Mouse (Mus musculus) stomach, embryonic 16.5 days (tissue): ENCODE data around the gene Tmod1. TPM values are rescaled to one million over a fixed set of nuclear protein-coding genes. Genes with fewer than 3 reads are reported as not detected.

ENCODE experiments used
- ATAC-seq: fragments of 200-750 bp; cut with Nextera tagmentation; 2 replicates; pipeline ENCODE4 v1.8.0; 2017; ENCODE audit warnings: moderate number of reproducible peaks, moderate TSS enrichment; ENCODE audit not compliant: insufficient read depth, low FRiP score
- H3K27ac ChIP-seq: fragments of 300-500 bp; sonication (generic); 2 replicates; pipeline ENCODE4 v1.5.1; 2014; ENCODE audit warnings: low read length
- H3K27me3 ChIP-seq: fragments of 300-500 bp; sonication (generic); 2 replicates; pipeline ENCODE4 v1.6.1; 2014; ENCODE audit warnings: low read length, control low read depth, mixed read lengths; ENCODE audit not compliant: control insufficient read depth, insufficient read depth
- H3K36me3 ChIP-seq: fragments of 300-500 bp; sonication (generic); 2 replicates; pipeline ENCODE4 v1.6.1; 2014; ENCODE audit warnings: low read length; ENCODE audit not compliant: control insufficient read depth, insufficient read depth
- H3K4me1 ChIP-seq: fragments of 300-500 bp; sonication (generic); 2 replicates; pipeline ENCODE4 v1.6.1; 2014; ENCODE audit warnings: low read length, control low read depth, mixed read lengths; ENCODE audit not compliant: control insufficient read depth, insufficient read depth
- H3K4me2 ChIP-seq: fragments of 300-500 bp; sonication (generic); 2 replicates; pipeline ENCODE4 v1.6.1; 2014; ENCODE audit warnings: low read depth, low read length, mixed read lengths
- H3K4me3 ChIP-seq: fragments of 300-500 bp; sonication (generic); replicated peaks from 2 replicates; pipeline ENCODE4 v1.5.1; 2014; ENCODE audit warnings: mild to moderate bottlenecking, low read length
- H3K9ac ChIP-seq: fragments of 300-500 bp; sonication (generic); 2 replicates; pipeline ENCODE4 v1.6.1; 2014; ENCODE audit warnings: low read length
- H3K9me3 ChIP-seq: fragments of 300-500 bp; sonication (generic); replicated peaks from 2 replicates; pipeline ENCODE4 v1.6.1; 2016; ENCODE audit warnings: low read length, control low read depth; ENCODE audit not compliant: control insufficient read depth
- WGBS: fragments of 180-500 bp; shearing (Covaris S2); extraction: QIAGEN DNeasy Blood & Tissue Kit; methylation state at CpG from one replicate; pipeline ENCODE4 v1.1.7; 2014; 5-methylcytosine and 5-hydroxymethylcytosine counted together
- polyA plus RNA-seq: library from polyadenylated mRNA; unstranded; fragments of >200 nt; fragmentation: Nextera tagmentation; extraction: Ambion mirVana; gene quantifications from 2 replicates; pipeline ENCODE4 v1.2.1, GENCODE M21; 2015

Gene Tmod1
- polyA plus RNA-seq, 1 experiment from 2014 or later = 16.2 TPM

GRCm38 (mm10) chr4:46111361-46111760, 72.6 kb downstream of the Tmod1 start:
- ATAC-seq = no peak
- Histone ChIP-seq H3K36me3 (no peaks in the 10 kb centered on the region), H3K9me3 (no peaks in the 10 kb centered on the region), H3K27me3 (no peaks in the 10 kb centered on the region), H3K4me3 (no peak overlapping the region), H3K4me2 (no peak overlapping the region), H3K9ac (no peak overlapping the region), H3K4me1 (no peaks in the 10 kb centered on the region), H3K27ac (no peak overlapping the region)
- 50% methylated on average over 3 of the region's 3 CpGs for WGBS

- no peak overlapping the region for H3K27ac ChIP-seq
- ATAC-seq = no peak
- no peaks in the 10 kb centered on the region for H3K4me1 ChIP-seq
- H3K4me2 ChIP-seq = no peak overlapping the region
- no peak overlapping the region for H3K4me3 ChIP-seq
- H3K9me3 ChIP-seq = no peaks in the 10 kb centered on the region
- H3K9ac ChIP-seq = no peak overlapping the region
- H3K36me3 ChIP-seq = 0 out of 2 replicates have a peak, but pooled peaks cover 12% of the 10 kb centered on the region
- H3K27me3 ChIP-seq = no peaks in the 10 kb centered on the region
- 62% methylated on average over 1 of the region's 1 CpGs for WGBS
Measured at GRCm38 (mm10) chr4:46115308-46115707, 76.6 kb downstream of the Tmod1 start.

GRCm38 (mm10) chr4:46116544-46117175, 77.9 kb downstream of the Tmod1 start:
- Histone ChIP-seq H3K4me1 (no peaks in the 10 kb centered on the region), H3K9me3 (no peaks in the 10 kb centered on the region), H3K27me3 (no peaks in the 10 kb centered on the region), H3K36me3 (0 out of 2 replicates have a peak, but pooled peaks cover 12% of the 10 kb centered on the region), H3K4me3 (no peak overlapping the region), H3K9ac (no peak overlapping the region), H3K4me2 (no peak overlapping the region), H3K27ac (no peak overlapping the region)
- 85% methylated on average over 10 of the region's 10 CpGs for WGBS
- no peak for ATAC-seq

- H3K9me3 ChIP-seq = no peaks in the 10 kb centered on the region
- ATAC-seq = no peak
- WGBS = 94% methylated on average over 4 of the region's 4 CpGs
- H3K27me3 ChIP-seq = no peaks in the 10 kb centered on the region
- H3K36me3 ChIP-seq = 0 out of 2 replicates have a peak, but pooled peaks cover 13% of the 10 kb centered on the region
- H3K4me3 ChIP-seq = no peak overlapping the region
- no peak overlapping the region for H3K27ac ChIP-seq
- H3K4me2 ChIP-seq = no peak overlapping the region
- H3K9ac ChIP-seq = no peak overlapping the region
- no peaks in the 10 kb centered on the region for H3K4me1 ChIP-seq
Measured at GRCm38 (mm10) chr4:46117536-46117935, 78.8 kb downstream of the Tmod1 start.

- Histone ChIP-seq H3K9ac (no peak overlapping the region), H3K36me3 (0 out of 2 replicates have a peak, but pooled peaks cover 19% of the 10 kb centered on the region), H3K27ac (no peak overlapping the region), H3K4me1 (no peaks in the 10 kb centered on the region), H3K27me3 (no peaks in the 10 kb centered on the region), H3K4me3 (no peak overlapping the region), H3K4me2 (no peak overlapping the region), H3K9me3 (no peaks in the 10 kb centered on the region)
- no peak for ATAC-seq
- WGBS = 93% methylated on average over 14 of the region's 14 CpGs
Measured at GRCm38 (mm10) chr4:46119514-46120094, 80.9 kb downstream of the Tmod1 start.

GRCm38 (mm10) chr4:46120767-46121166, 82.0 kb downstream of the Tmod1 start:
- 0 out of 2 replicates have a peak, but pooled peaks cover 23% of the 10 kb centered on the region for H3K36me3 ChIP-seq

GRCm38 (mm10) chr4:46123358-46123757, 84.6 kb downstream of the Tmod1 start:
- no peak overlapping the region for H3K27ac ChIP-seq
- H3K4me3 ChIP-seq = no peak overlapping the region
- no peaks in the 10 kb centered on the region for H3K4me1 ChIP-seq
- no peak for ATAC-seq
- 0 out of 2 replicates have a peak, but pooled peaks cover 23% of the 10 kb centered on the region for H3K36me3 ChIP-seq
- no peaks in the 10 kb centered on the region for H3K27me3 ChIP-seq
- WGBS = 69% methylated on average over 6 of the region's 6 CpGs
- no peak overlapping the region for H3K9ac ChIP-seq
- no peak overlapping the region for H3K4me2 ChIP-seq
- no peaks in the 10 kb centered on the region for H3K9me3 ChIP-seq

More at GRCm38 (mm10) chr4:46120767-46121166, 82.0 kb downstream of the Tmod1 start:
- Histone ChIP-seq H3K27ac (no peak overlapping the region), H3K9me3 (no peaks in the 10 kb centered on the region), H3K4me1 (no peaks in the 10 kb centered on the region), H3K9ac (no peak overlapping the region), H3K4me3 (no peak overlapping the region), H3K4me2 (no peak overlapping the region), H3K27me3 (no peaks in the 10 kb centered on the region)
- 79% methylated on average over 3 of the region's 3 CpGs for WGBS
- no peak for ATAC-seq

- no peak overlapping the region for H3K27ac ChIP-seq
- WGBS = 50% methylated on average over 2 of the region's 2 CpGs
- H3K27me3 ChIP-seq = no peaks in the 10 kb centered on the region
- no peaks in the 10 kb centered on the region for H3K9me3 ChIP-seq
- H3K4me3 ChIP-seq = no peak overlapping the region
- H3K4me2 ChIP-seq = no peak overlapping the region
- H3K36me3 ChIP-seq = peaks cover 23% of the 10 kb centered on the region
- H3K4me1 ChIP-seq = no peaks in the 10 kb centered on the region
- ATAC-seq = no peak
- H3K9ac ChIP-seq = no peak overlapping the region
Measured at GRCm38 (mm10) chr4:46126541-46126940, 87.8 kb downstream of the Tmod1 start.

GRCm38 (mm10) chr4:46129311-46130004, 90.7 kb downstream of the Tmod1 start:
- no peak overlapping the region for H3K9ac ChIP-seq
- ATAC-seq = no peak
- 91% methylated on average over 8 of the region's 8 CpGs for WGBS
- no peak overlapping the region for H3K4me3 ChIP-seq
- no peak overlapping the region for H3K27ac ChIP-seq
- H3K27me3 ChIP-seq = no peaks in the 10 kb centered on the region
- H3K4me2 ChIP-seq = no peak overlapping the region
- H3K4me1 ChIP-seq = no peaks in the 10 kb centered on the region
- H3K9me3 ChIP-seq = no peaks in the 10 kb centered on the region
- H3K36me3 ChIP-seq = peaks cover 23% of the 10 kb centered on the region
